Mouse (Mus musculus) spleen, adult 2 months (tissue): ENCODE results near the gene Ap3b1. TPM values are rescaled to one million over a fixed set of nuclear protein-coding genes. Genes with fewer than 3 reads are reported as not detected.

ENCODE experiments used
- DNase-seq, 2 experiments: peaks; one replicate each; pipeline versions ENCODE4 v3.0.0 to v3.0.0-alpha.2; 2012 to 2021; ENCODE audit warnings: low spot score in 2 of 2, low read depth in 1 of 2
- H3K27ac ChIP-seq: fragments of 200-500 bp; 2 replicates; pipeline ENCODE4 v1.5.1; 2012; ENCODE audit warnings: low read length, inconsistent platforms; ENCODE audit not compliant: insufficient read depth
- H3K27me3 ChIP-seq: fragments of 200-500 bp; 2 replicates; pipeline ENCODE4 v1.6.1; 2012; ENCODE audit warnings: mild to moderate bottlenecking, moderate library complexity, low read length, inconsistent platforms; ENCODE audit not compliant: control insufficient read depth, insufficient read depth
- H3K36me3 ChIP-seq: fragments of 200-500 bp; 2 replicates; pipeline ENCODE4 v1.6.1; 2012; ENCODE audit warnings: mild to moderate bottlenecking, low read length, inconsistent platforms; ENCODE audit not compliant: control insufficient read depth, insufficient read depth
- H3K4me1 ChIP-seq: fragments of 200-500 bp; 2 replicates; pipeline ENCODE4 v1.6.1; 2011; ENCODE audit warnings: inconsistent platforms; ENCODE audit not compliant: control insufficient read depth, insufficient read depth, insufficient read length
- H3K4me3 ChIP-seq: fragments of 200-500 bp; 2 replicates; pipeline ENCODE4 v1.5.1; 2011; ENCODE audit warnings: mild to moderate bottlenecking, inconsistent platforms; ENCODE audit not compliant: insufficient read depth, insufficient read length; ENCODE audit errors: extremely low read depth
- CTCF ChIP-seq: fragments of 200-500 bp; IDR thresholded peaks from 2 replicates; pipeline ENCODE4 v1.5.1; 2011; ENCODE audit warnings: mild to moderate bottlenecking, inconsistent platforms; ENCODE audit not compliant: insufficient read depth, insufficient read length, insufficient replicate concordance; ENCODE audit errors: extremely low read depth
- POLR2A ChIP-seq: fragments of 200-500 bp; IDR thresholded peaks from 2 replicates; pipeline ENCODE4 v1.6.1; 2011; ENCODE audit warnings: low read depth, low read length, inconsistent platforms
- WGBS: fragments of 180-500 bp; shearing (Covaris S2); methylation state at CpG from one replicate; pipeline ENCODE4 v1.1.7; 2018; 5-methylcytosine and 5-hydroxymethylcytosine counted together
- polyA plus RNA-seq: library from polyadenylated mRNA; depleted of rRNA; stranded (reverse); fragments of >200 nt; gene quantifications from 2 replicates; pipeline ENCODE4 v1.2.3, GENCODE M21; 2012

Ap3b1 gene
- polyA plus RNA-seq, 1 experiment: 20.7 TPM

- Histone ChIP-seq H3K27me3 (no peaks in the 10 kb centered on the region), H3K27ac (no peak overlapping the region), H3K4me1 (peaks cover 3% of the 10 kb centered on the region; the same call in 1 of the 2 replicates), H3K36me3 (peaks cover 9% of the 10 kb centered on the region), H3K4me3 (no peak overlapping the region)
- no peak for DNase-seq
- 90% methylated on average over 2 of the region's 2 CpGs for whole genome bisulfite sequencing
- TF ChIP-seq CTCF (no peak), POLR2A (no peak)
These were observed 30.8 kb downstream of the Ap3b1 start for GRCm38 (mm10) chr13:94389541-94389940.

GRCm38 (mm10) chr13:94392282-94392681 lies 33.5 kb downstream of the Ap3b1 start:
- no peak overlapping the region for H3K4me3 ChIP-seq
- WGBS: 82% methylated on average over 5 of the region's 5 CpGs
- no peaks in the 10 kb centered on the region for H3K27me3 ChIP-seq
- H3K27ac ChIP-seq: no peak overlapping the region
- no peak for DNase-seq
- peaks cover 16% of the 10 kb centered on the region for H3K36me3 ChIP-seq
- TF ChIP-seq CTCF: no peak
- TF ChIP-seq POLR2A: no peak
- H3K4me1 ChIP-seq: peaks cover 3% of the 10 kb centered on the region; the same call in 1 of the 2 replicates

GRCm38 (mm10) chr13:94394486-94394885 lies 35.7 kb downstream of the Ap3b1 start:
- 91% methylated on average over 9 of the region's 9 CpGs for WGBS
- TF ChIP-seq POLR2A (no peak), CTCF (no peak)
- no peak overlapping the region for H3K4me3 ChIP-seq
- H3K27me3 ChIP-seq: no peaks in the 10 kb centered on the region
- no peaks in the 10 kb centered on the region; the same call in 1 of the 2 replicates for H3K4me1 ChIP-seq
- H3K27ac ChIP-seq: no peak overlapping the region
- no peak for DNase-seq
- H3K36me3 ChIP-seq: peaks cover 16% of the 10 kb centered on the region

GRCm38 (mm10) chr13:94395763-94396162 lies 37.0 kb downstream of the Ap3b1 start:
- Histone ChIP-seq H3K27me3 (no peaks in the 10 kb centered on the region), H3K36me3 (peaks cover 16% of the 10 kb centered on the region), H3K4me3 (no peak overlapping the region), H3K27ac (no peak overlapping the region), H3K4me1 (no peaks in the 10 kb centered on the region; the same call in 1 of the 2 replicates)
- WGBS: 90% methylated on average over 8 of the region's 8 CpGs
- DNase-seq: no peak
- TF ChIP-seq CTCF (no peak), POLR2A (no peak)

- H3K36me3 ChIP-seq: peaks cover 16% of the 10 kb centered on the region
These were observed 37.7 kb downstream of the Ap3b1 start for GRCm38 (mm10) chr13:94396392-94396920.

GRCm38 (mm10) chr13:94398568-94399374 lies 40.0 kb downstream of the Ap3b1 start:
- H3K4me3 ChIP-seq: no peak overlapping the region
- TF ChIP-seq POLR2A (no peak), CTCF (no peak)
- no peaks in the 10 kb centered on the region for H3K4me1 ChIP-seq
- H3K27ac ChIP-seq: no peak overlapping the region
- 88% methylated on average over 12 of the region's 12 CpGs for WGBS
- peaks cover 14% of the 10 kb centered on the region for H3K36me3 ChIP-seq
- H3K27me3 ChIP-seq: no peaks in the 10 kb centered on the region
- no peak for DNase-seq

More at GRCm38 (mm10) chr13:94396392-94396920, 37.7 kb downstream of the Ap3b1 start:
- no peak for DNase-seq
- WGBS: 93% methylated on average over 10 of the region's 10 CpGs
- TF ChIP-seq CTCF: no peak
- TF ChIP-seq POLR2A: no peak
- no peaks in the 10 kb centered on the region; the same call in 1 of the 2 replicates for H3K4me1 ChIP-seq
- H3K27me3 ChIP-seq: no peaks in the 10 kb centered on the region
- H3K27ac ChIP-seq: no peak overlapping the region
- H3K4me3 ChIP-seq: no peak overlapping the region

GRCm38 (mm10) chr13:94400465-94400864 lies 41.7 kb downstream of the Ap3b1 start:
- Histone ChIP-seq H3K36me3 (peaks cover 16% of the 10 kb centered on the region), H3K4me1 (no peaks in the 10 kb centered on the region), H3K4me3 (no peak overlapping the region), H3K27me3 (no peaks in the 10 kb centered on the region), H3K27ac (no peak overlapping the region)
- TF ChIP-seq POLR2A (no peak), CTCF (no peak)
- WGBS: 49% methylated on average over 8 of the region's 8 CpGs
- no peak for DNase-seq
